Mouse (Mus musculus) MEL (cell line): ENCODE measurements around the gene Il4i1. TPM values are rescaled to one million over a fixed set of nuclear protein-coding genes. Genes with fewer than 3 reads are reported as not detected.
A peak's percentile ranks its signal among the peaks of the same experiment; 100 is the strongest.

Experiments
- DNase-seq: peaks from one replicate; pipeline ENCODE4 v3.0.0; 2011; ENCODE audit warnings: low read depth, low spot score
- H3K27ac ChIP-seq: 2 replicates; pipeline ENCODE4 v1.5.1; 2012; ENCODE audit warnings: low read depth, mild to moderate bottlenecking, control low read depth, low read length, moderate library complexity; ENCODE audit not compliant: control insufficient read depth
- H3K27me3 ChIP-seq, 2 experiments: fragments of 150-350 bp in 1 of 2; sonication (generic) in 1 of 2; 2 replicates each; pipeline ENCODE4 v1.6.1; 2012; ENCODE audit warnings: low read length in 2 of 2, mild to moderate bottlenecking in 2 of 2, improper control_type of control experiment in 1 of 2, moderate library complexity in 1 of 2; ENCODE audit not compliant: insufficient read depth in 2 of 2, control insufficient read depth in 1 of 2
- H3K36me3 ChIP-seq, 2 experiments: 2 replicates each; pipeline ENCODE4 v1.6.1; 2012 to 2014; ENCODE audit warnings: low read length in 2 of 2, improper control_type of control experiment in 1 of 2, inconsistent platforms in 1 of 2, mild to moderate bottlenecking in 1 of 2; ENCODE audit not compliant: insufficient read depth in 2 of 2, control insufficient read depth in 1 of 2
- H3K4me1 ChIP-seq, 2 experiments: fragments of 150-350 bp in 1 of 2; sonication (generic) in 1 of 2; 2 replicates each; pipeline ENCODE4 v1.6.1; 2012; ENCODE audit warnings: low read length in 2 of 2, improper control_type of control experiment in 1 of 2, mild to moderate bottlenecking in 1 of 2; ENCODE audit not compliant: insufficient read depth in 2 of 2, control insufficient read depth in 1 of 2
- H3K4me3 ChIP-seq, 2 experiments: fragments of 150-350 bp in 1 of 2; sonication (generic) in 1 of 2; 2 replicates each; pipeline ENCODE4 v1.5.1; 2012; ENCODE audit warnings: low read depth in 2 of 2, low read length in 2 of 2, mild to moderate bottlenecking in 2 of 2, moderate library complexity in 2 of 2, control low read depth in 1 of 2, improper control_type of control experiment in 1 of 2; ENCODE audit not compliant: control insufficient read depth in 1 of 2, insufficient read depth in 1 of 2
- H3K79me2 ChIP-seq: 2 replicates; pipeline ENCODE4 v1.6.1; 2012; ENCODE audit warnings: mild to moderate bottlenecking, low read length, moderate library complexity; ENCODE audit not compliant: control insufficient read depth, poor library complexity, insufficient read depth
- H3K9ac ChIP-seq: 2 replicates; pipeline ENCODE4 v1.6.1; 2012; ENCODE audit warnings: low read depth, mild to moderate bottlenecking, control low read depth, low read length, moderate library complexity; ENCODE audit not compliant: control insufficient read depth, poor library complexity, severe bottlenecking
- H3K9me3 ChIP-seq: fragments of 150-350 bp; sonication (generic); replicated peaks from 2 replicates; pipeline ENCODE4 v1.6.1; 2012; ENCODE audit warnings: mild to moderate bottlenecking, low read length, improper control_type of control experiment, moderate library complexity; ENCODE audit not compliant: insufficient read depth
- CTCF ChIP-seq, 3 experiments: IDR thresholded peaks in 2 of 3; conservative IDR thresholded peaks in 1 of 3; 2 replicates each; pipeline ENCODE4 v1.5.1; 2011 to 2012; ENCODE audit warnings: low read length in 3 of 3, low read depth in 2 of 3, mild to moderate bottlenecking in 2 of 3, improper control_type of control experiment in 1 of 3, inconsistent platforms in 1 of 3, mixed read lengths in 1 of 3, moderate library complexity in 1 of 3; ENCODE audit not compliant: control insufficient read depth in 1 of 3, insufficient read depth in 1 of 3, poor library complexity in 1 of 3, severe bottlenecking in 1 of 3
- EP300 ChIP-seq, 2 experiments: IDR thresholded peaks; 2 replicates each; pipeline ENCODE4 v1.6.1; 2011; ENCODE audit warnings: improper control_type of control experiment in 2 of 2, low read length in 2 of 2, low read depth in 1 of 2, mild to moderate bottlenecking in 1 of 2
- JUND ChIP-seq: IDR thresholded peaks from 2 replicates; pipeline ENCODE4 v1.6.1; 2011; ENCODE audit warnings: low read depth, mild to moderate bottlenecking, improper control_type of control experiment, low read length
- KAT2A ChIP-seq: conservative IDR thresholded peaks from 2 replicates; pipeline ENCODE4 v1.6.1; 2012; ENCODE audit warnings: low read depth, low read length, improper control_type of control experiment, inconsistent platforms
- MEF2A ChIP-seq: IDR thresholded peaks from 2 replicates; pipeline ENCODE4 v1.6.1; 2014; ENCODE audit warnings: low read depth, mild to moderate bottlenecking, inconsistent platforms, low read length, improper control_type of control experiment; ENCODE audit not compliant: poor library complexity, insufficient replicate concordance, severe bottlenecking; ENCODE audit errors: extremely low read depth
- MXI1 ChIP-seq: IDR thresholded peaks from 2 replicates; pipeline ENCODE4 v1.6.1; 2011; ENCODE audit warnings: mild to moderate bottlenecking, low read depth, low read length, improper control_type of control experiment
- POLR2A ChIP-seq, 2 experiments: IDR thresholded peaks; 2 replicates each; pipeline ENCODE4 v1.6.1; 2011 to 2012; ENCODE audit warnings: low read length in 2 of 2, mild to moderate bottlenecking in 2 of 2, control low read depth in 1 of 2, improper control_type of control experiment in 1 of 2, low read depth in 1 of 2, moderate library complexity in 1 of 2; ENCODE audit not compliant: control insufficient read depth in 1 of 2, insufficient read depth in 1 of 2, poor library complexity in 1 of 2
- RAD21 ChIP-seq: IDR thresholded peaks from 2 replicates; pipeline ENCODE4 v1.6.1; 2011; ENCODE audit warnings: mild to moderate bottlenecking, low read depth, low read length, improper control_type of control experiment
- RCOR1 ChIP-seq: IDR thresholded peaks from 2 replicates; pipeline ENCODE4 v1.6.1; 2012; ENCODE audit warnings: low read depth, mild to moderate bottlenecking, inconsistent platforms, low read length, improper control_type of control experiment
- SIN3A ChIP-seq: IDR thresholded peaks from 2 replicates; pipeline ENCODE4 v1.6.1; 2012; ENCODE audit warnings: low read length, improper control_type of control experiment, inconsistent platforms
- SMC3 ChIP-seq: IDR thresholded peaks from 2 replicates; pipeline ENCODE4 v1.6.1; 2011; ENCODE audit warnings: low read depth, low read length, improper control_type of control experiment
- TBP ChIP-seq: IDR thresholded peaks from 2 replicates; pipeline ENCODE4 v1.8.0; 2011; ENCODE audit warnings: low read depth, low read length, improper control_type of control experiment
- USF2 ChIP-seq, 2 experiments: IDR thresholded peaks; 2 replicates each; pipeline ENCODE4 v1.6.1; 2011 to 2012; ENCODE audit warnings: improper control_type of control experiment in 2 of 2, low read length in 2 of 2, borderline replicate concordance in 1 of 2, inconsistent platforms in 1 of 2, low read depth in 1 of 2, mild to moderate bottlenecking in 1 of 2; ENCODE audit not compliant: insufficient read depth in 1 of 2
- polyA plus RNA-seq, 2 experiments: library from polyadenylated mRNA; stranded (reverse) in 1 of 2; unstranded in 1 of 2; fragments of >175 nt in 1 of 2; fragments of >200 nt in 1 of 2; gene quantifications; 2 replicates each; pipeline versions ENCODE4 v1.2.1 to v1.2.4; 2012; ENCODE audit warnings: low replicate concordance in 2 of 2, low read depth in 1 of 2; ENCODE audit not compliant: insufficient read length in 2 of 2, insufficient read depth in 1 of 2, missing spikeins in 1 of 2
- total RNA-seq: library from RNA; depleted of rRNA; stranded (reverse); fragments of 300-350 nt; gene quantifications from 2 replicates; pipeline ENCODE4 v1.2.3, GENCODE M21; 2012

Gene Il4i1
- total and polyA plus RNA-seq, 3 experiments = 0.54 to 0.73 TPM; not detected in 1

- Histone ChIP-seq H3K79me2 (peaks cover 96% of the 10 kb centered on the region), H3K9ac (no peak overlapping the region), H3K4me3 (no peak overlapping the region), H3K27me3 (no peaks in the 10 kb centered on the region), H3K27ac (no peak overlapping the region), H3K9me3 (no peaks in the 10 kb centered on the region), H3K36me3 (peaks cover 31 to 41% of the 10 kb centered on the region in 2 experiments), H3K4me1 (peaks cover 28 to 34% of the 10 kb centered on the region in 2 experiments)
- peak; percentile 76 for DNase-seq
- TF ChIP-seq MXI1 (peak; percentile 14; the same call in 1 of the 2 replicates), CTCF (IDR thresholded peaks at IDR 0.05 in 2 of 3, conservative IDR thresholded peaks at IDR 0.05 in 1 of 3; ENCODE audit: control insufficient read depth in 1 of 3, insufficient read depth in 1 of 3, low read depth in 2 of 3, low read length in 3 of 3, poor library complexity in 1 of 3, severe bottlenecking in 1 of 3) (peak; percentile 67 to 82 (median 75)), RAD21 (peak; percentile 24), USF2 (IDR thresholded peaks at IDR 0.05; ENCODE audit: borderline replicate concordance in 1 of 2, insufficient read depth in 1 of 2, low read depth in 1 of 2, low read length in 2 of 2) (no peak), SMC3 (peak; percentile 37), TBP (no peak)
Observed at GRCm38 (mm10) chr7:44824872-44825271, 8.7 kb downstream of the Il4i1 start.

- TF ChIP-seq RAD21 (no peak), KAT2A (no peak), SIN3A (no peak), MXI1 (no peak)
- TF ChIP-seq, all 39 proteins: peak for 0
- no peak overlapping the region for H3K27ac ChIP-seq
- peaks cover 22 to 31% of the 10 kb centered on the region in 2 experiments for H3K36me3 ChIP-seq
- no peak overlapping the region for H3K9ac ChIP-seq
- H3K4me3 ChIP-seq = no peak overlapping the region
- no peaks in the 10 kb centered on the region for H3K9me3 ChIP-seq
- H3K4me1 ChIP-seq = peaks cover 14 to 16% of the 10 kb centered on the region in 2 experiments
- no peaks in the 10 kb centered on the region for H3K27me3 ChIP-seq
- DNase-seq = no peak
- H3K79me2 ChIP-seq = peaks cover 83% of the 10 kb centered on the region
Observed at GRCm38 (mm10) chr7:44826771-44827170, 10.6 kb downstream of the Il4i1 start.

GRCm38 (mm10) chr7:44828706-44829105, 12.5 kb downstream of the Il4i1 start:
- Histone ChIP-seq H3K27ac (no peak overlapping the region), H3K9ac (no peak overlapping the region), H3K79me2 (peaks cover 66% of the 10 kb centered on the region), H3K27me3 (no peaks in the 10 kb centered on the region), H3K4me3 (no peak overlapping the region), H3K9me3 (no peaks in the 10 kb centered on the region), H3K4me1 (peaks cover 3 to 6% of the 10 kb centered on the region in 2 experiments), H3K36me3 (peaks cover 7 to 23% of the 10 kb centered on the region in 2 experiments)
- TF ChIP-seq KAT2A = no peak
- TF ChIP-seq JUND = no peak
- TF ChIP-seq EP300 (IDR thresholded peaks at IDR 0.05; ENCODE audit: low read depth in 1 of 2, low read length in 2 of 2) = no peak
- no peak for TF ChIP-seq MEF2A
- TF ChIP-seq RCOR1 = no peak
- no peak for TF ChIP-seq POLR2A (IDR thresholded peaks at IDR 0.05; ENCODE audit: control insufficient read depth in 1 of 2, insufficient read depth in 1 of 2, low read depth in 1 of 2, low read length in 2 of 2, poor library complexity in 1 of 2)
- TF ChIP-seq CTCF (IDR thresholded peaks at IDR 0.05 in 2 of 3, conservative IDR thresholded peaks at IDR 0.05 in 1 of 3; ENCODE audit: control insufficient read depth in 1 of 3, insufficient read depth in 1 of 3, low read depth in 2 of 3, low read length in 3 of 3, poor library complexity in 1 of 3, severe bottlenecking in 1 of 3) = no peak
- no peak for DNase-seq
